ENCODE assay signal across 8 mouse cellular contexts in the genomic region with DNA sequence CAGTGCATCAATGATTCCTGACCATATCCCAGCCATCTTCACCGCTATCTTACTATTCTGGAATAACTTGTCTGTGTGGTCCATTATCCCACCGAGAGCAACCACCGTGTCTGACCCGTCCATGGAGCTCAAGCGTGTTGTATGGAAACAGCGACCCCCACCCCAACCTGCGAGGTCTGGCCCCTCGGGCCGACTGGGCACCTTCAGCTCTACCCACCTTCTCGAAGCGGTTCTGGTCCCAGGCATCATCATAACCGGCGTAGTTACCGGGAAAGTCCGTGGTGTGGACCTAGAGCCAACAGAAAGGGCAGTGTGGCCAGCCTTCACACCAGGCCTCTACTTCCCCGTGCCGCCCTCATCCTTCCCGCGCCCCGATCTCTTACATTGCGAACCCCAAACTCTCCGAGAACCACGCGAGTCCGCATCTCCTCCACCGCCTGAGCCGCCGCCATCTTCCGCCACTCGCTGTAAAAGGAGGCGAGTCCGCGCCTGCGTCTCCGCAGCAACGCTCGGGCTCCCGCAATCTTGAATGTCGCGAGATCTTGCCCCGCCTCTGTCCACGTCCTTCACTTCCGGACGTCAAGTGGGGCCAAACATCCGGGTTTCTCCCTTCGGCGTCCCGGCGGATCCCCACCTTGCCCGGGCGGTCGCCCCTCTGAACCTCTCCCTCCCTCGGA. TPM values are rescaled to one million over a fixed set of nuclear protein-coding genes. Genes with fewer than 3 reads are reported as not detected.
DNase-seq lines count a peak whose midpoint lies in the region; ATAC-seq lines count a peak whose summit lies in the region.

A gene (minus strand): TSS at position 543 of the 677 bp plus-strand sequence.
A gene (plus strand): TSS at position 569 of the 677 bp plus-strand sequence.

- peaks cover 24% of the 10 kb centered on the region; the same call in 1 of the 2 replicates for H3K36me3 ChIP-seq in forebrain, embryonic 11.5 days (ENCODE audit: control insufficient read depth, insufficient read depth, low read length)
- peaks cover 53% of the 10 kb centered on the region for H3K36me3 ChIP-seq in heart, embryonic 16.5 days (ENCODE audit: control insufficient read depth, insufficient read depth)
- H3K36me3 ChIP-seq in liver, embryonic 15.5 days (replicated peaks) = peaks cover 76% of the 10 kb centered on the region
- peaks cover 72% of the 10 kb centered on the region for H3K36me3 ChIP-seq in neural tube, embryonic 12.5 days

- peak; percentile 91 to 94 for DNase-seq in CD8-positive naive resting alpha-beta T cell, adult 2 months (ENCODE audit: low read depth in 2 of 2, low spot score in 2 of 2)
- DNase-seq in c-Kit-positive CD71-negative TER-119-negative erythroid progenitor cells, embryonic 14.5 days (ENCODE audit: low read depth) = peak; percentile 90
- DNase-seq in forebrain, embryonic 11.5 days (ENCODE audit: low spot score) = peak; percentile 97
- DNase-seq in kidney, postnatal 36 days = peak; percentile 98
- peak; percentile 92 for DNase-seq in telencephalon, adult 2 months (ENCODE audit: low read depth, low spot score)

- H3K9me3 ChIP-seq in forebrain, embryonic 11.5 days (ENCODE audit: control insufficient read depth, low read length) = no peaks in the 10 kb centered on the region
- no peaks in the 10 kb centered on the region for H3K9me3 ChIP-seq in heart, embryonic 16.5 days (replicated peaks; ENCODE audit: control insufficient read depth, low read length)
- no peaks in the 10 kb centered on the region for H3K9me3 ChIP-seq in liver, embryonic 15.5 days (replicated peaks)
- H3K9me3 ChIP-seq in neural tube, embryonic 12.5 days = no peaks in the 10 kb centered on the region

- peaks cover 13% of the 10 kb centered on the region; the same call in 1 of the 2 replicates for H3K4me1 ChIP-seq in forebrain, embryonic 11.5 days (replicated peaks; ENCODE audit: control insufficient read depth, insufficient read depth, low read length)
- H3K4me1 ChIP-seq in heart, embryonic 16.5 days (ENCODE audit: control insufficient read depth, insufficient read depth, low read length) = peaks cover 21% of the 10 kb centered on the region
- peaks cover 34% of the 10 kb centered on the region for H3K4me1 ChIP-seq in liver, embryonic 15.5 days (replicated peaks)
- H3K4me1 ChIP-seq in neural tube, embryonic 12.5 days = peaks cover 20% of the 10 kb centered on the region

- peak within 1 kb of the TSS; percentile 94 for H3K9ac ChIP-seq in forebrain, embryonic 11.5 days (ENCODE audit: low read length)
- H3K9ac ChIP-seq in heart, embryonic 16.5 days (ENCODE audit: low read length) = peak within 1 kb of the TSS; percentile 90
- peak within 1 kb of the TSS; percentile 93 for H3K9ac ChIP-seq in liver, embryonic 15.5 days
- peak within 1 kb of the TSS; percentile 97 for H3K9ac ChIP-seq in neural tube, embryonic 12.5 days

- under 1% methylated on average over 53 of the region's 53 CpGs for WGBS in forebrain, embryonic 11.5 days
- under 1% methylated on average over 53 of the region's 53 CpGs for WGBS in heart, embryonic 16.5 days
- WGBS in liver, embryonic 15.5 days (ENCODE audit: insufficient replicate concordance) = under 1% methylated on average over 53 of the region's 53 CpGs
- WGBS in neural tube, embryonic 12.5 days = under 1% methylated on average over 53 of the region's 53 CpGs

- peak within 1 kb of the TSS; percentile 94 for H3K4me3 ChIP-seq in forebrain, embryonic 11.5 days (ENCODE audit: low read depth, low read length)
- peak within 1 kb of the TSS; percentile 85 for H3K4me3 ChIP-seq in heart, embryonic 16.5 days (ENCODE audit: low read length)
- peak within 1 kb of the TSS; percentile 81 for H3K4me3 ChIP-seq in liver, embryonic 15.5 days (replicated peaks)
- peak within 1 kb of the TSS; percentile 91 for H3K4me3 ChIP-seq in neural tube, embryonic 12.5 days

- peak within 1 kb of the TSS; percentile 64 for H3K27ac ChIP-seq in forebrain, embryonic 11.5 days (ENCODE audit: low read depth, low read length)
- peak within 1 kb of the TSS; percentile 72 for H3K27ac ChIP-seq in heart, embryonic 16.5 days (ENCODE audit: low read length)
- H3K27ac ChIP-seq in liver, embryonic 15.5 days (replicated peaks) = peak within 1 kb of the TSS; percentile 81
- H3K27ac ChIP-seq in neural tube, embryonic 12.5 days = peak within 1 kb of the TSS; percentile 62

- peak; percentile 91 for ATAC-seq in forebrain, embryonic 11.5 days (replicated peaks; ENCODE audit: low FRiP score)
- peak; percentile 92 for ATAC-seq in heart, embryonic 16.5 days (replicated peaks; ENCODE audit: extremely low read depth, insufficient read depth, low FRiP score)
- ATAC-seq in liver, embryonic 15.5 days (ENCODE audit: insufficient read depth) = peak; percentile 89
- ATAC-seq in neural tube, embryonic 12.5 days (ENCODE audit: low FRiP score, low read depth) = peak; percentile 92

- peak within 1 kb of the TSS; percentile 73 for H3K4me2 ChIP-seq in forebrain, embryonic 11.5 days (ENCODE audit: low read depth, low read length, severe bottlenecking)
- peak within 1 kb of the TSS; percentile 94 for H3K4me2 ChIP-seq in heart, embryonic 16.5 days (ENCODE audit: low read depth, low read length)
- H3K4me2 ChIP-seq in liver, embryonic 15.5 days = peak within 1 kb of the TSS; percentile 88
- H3K4me2 ChIP-seq in neural tube, embryonic 12.5 days (replicated peaks) = peak within 1 kb of the TSS; percentile 84

- H3K27me3 ChIP-seq in forebrain, embryonic 11.5 days (ENCODE audit: control insufficient read depth, insufficient read depth, low read length) = no peaks in the 10 kb centered on the region
- no peaks in the 10 kb centered on the region for H3K27me3 ChIP-seq in heart, embryonic 16.5 days (ENCODE audit: control insufficient read depth, insufficient read depth, low read length)
- no peaks in the 10 kb centered on the region for H3K27me3 ChIP-seq in liver, embryonic 15.5 days
- H3K27me3 ChIP-seq in neural tube, embryonic 12.5 days (replicated peaks) = no peaks in the 10 kb centered on the region

RNA-seq across cellular contexts. Expression of the first gene that starts in this region (rescaled TPM):
- 111 and 118 TPM in 2 replicates for polyA plus RNA-seq in forebrain, embryonic 11.5 days (2014; fragmentation: Nextera tagmentation; extraction: Ambion mirVana)
- 46.3 and 47.8 TPM in 2 replicates for polyA plus RNA-seq in heart, embryonic 16.5 days (2015; fragmentation: Nextera tagmentation; extraction: Ambion mirVana)
- polyA plus RNA-seq in liver, embryonic 15.5 days (2015; fragmentation: Nextera tagmentation; extraction: Ambion mirVana) = 29.0 and 30.6 TPM in 2 replicates
- 85.3 and 87.0 TPM in 2 replicates for polyA plus RNA-seq in neural tube, embryonic 12.5 days (2016; fragmentation: Nextera tagmentation; extraction: Ambion mirVana)

RNA-seq across cellular contexts. Expression of the second gene that starts in this region (rescaled TPM):
- polyA plus RNA-seq in forebrain, embryonic 11.5 days (2014; fragmentation: Nextera tagmentation; extraction: Ambion mirVana) = 57.8 and 75.5 TPM in 2 replicates
- 78.4 and 89.3 TPM in 2 replicates for polyA plus RNA-seq in heart, embryonic 16.5 days (2015; fragmentation: Nextera tagmentation; extraction: Ambion mirVana)
- polyA plus RNA-seq in liver, embryonic 15.5 days (2015; fragmentation: Nextera tagmentation; extraction: Ambion mirVana) = 44.2 and 59.9 TPM in 2 replicates
- 73.9 and 76.7 TPM in 2 replicates for polyA plus RNA-seq in neural tube, embryonic 12.5 days (2016; fragmentation: Nextera tagmentation; extraction: Ambion mirVana)

Comparison
In these comparisons a context has a peak if more than half of its experiments do, and no peak if none do; other contexts are left out.
1. Peak in every context shown above with its lines: DNase-seq, ATAC-seq, H3K4me3 ChIP-seq and H3K27ac ChIP-seq.